Mouse (Mus musculus) stomach, embryonic 14.5 days (tissue): Measurements from ENCODE around the gene Diras1. TPM values are rescaled to one million over a fixed set of nuclear protein-coding genes. Genes with fewer than 3 reads are reported as not detected.

Experiments
- ATAC-seq: fragments of 200-750 bp; cut with Nextera tagmentation; 2 replicates; pipeline ENCODE4 v1.8.0; 2017; ENCODE audit warnings: low read depth, moderate TSS enrichment; ENCODE audit not compliant: insufficient number of reproducible peaks, insufficient read depth, low FRiP score
- H3K27ac ChIP-seq: fragments of 300-500 bp; sonication (generic); 2 replicates; pipeline ENCODE4 v1.5.1; 2014; ENCODE audit warnings: mild to moderate bottlenecking, low read length, moderate library complexity, mixed read lengths
- H3K27me3 ChIP-seq: fragments of 300-500 bp; sonication (generic); 2 replicates; pipeline ENCODE4 v1.6.1; 2014; ENCODE audit warnings: low read length, control low read depth, mixed read lengths; ENCODE audit not compliant: control insufficient read depth, insufficient read depth
- H3K36me3 ChIP-seq: fragments of 300-500 bp; sonication (generic); 2 replicates; pipeline ENCODE4 v1.6.1; 2014; ENCODE audit warnings: mild to moderate bottlenecking, control low read depth, low read length, moderate library complexity, mixed read lengths; ENCODE audit not compliant: control insufficient read depth, insufficient read depth
- H3K4me1 ChIP-seq: fragments of 300-500 bp; sonication (generic); 2 replicates; pipeline ENCODE4 v1.6.1; 2014; ENCODE audit warnings: low read length, control low read depth, mixed read lengths; ENCODE audit not compliant: control insufficient read depth, insufficient read depth
- H3K4me2 ChIP-seq: fragments of 300-500 bp; sonication (generic); replicated peaks from 2 replicates; pipeline ENCODE4 v1.6.1; 2014; ENCODE audit warnings: low read depth, low read length, control low read depth
- H3K4me3 ChIP-seq: fragments of 300-500 bp; sonication (generic); 2 replicates; pipeline ENCODE4 v1.5.1; 2014; ENCODE audit warnings: low read depth, low read length, control low read depth
- H3K9ac ChIP-seq: fragments of 300-500 bp; sonication (generic); replicated peaks from 2 replicates; pipeline ENCODE4 v1.6.1; 2014; ENCODE audit warnings: low read depth, mild to moderate bottlenecking, control low read depth, low read length, moderate library complexity, mixed read lengths
- H3K9me3 ChIP-seq: fragments of 300-500 bp; sonication (generic); 2 replicates; pipeline ENCODE4 v1.6.1; 2016; ENCODE audit warnings: low read depth, low read length, control low read depth; ENCODE audit not compliant: control insufficient read depth
- WGBS: fragments of 180-500 bp; shearing (Covaris S2); extraction: QIAGEN DNeasy Blood & Tissue Kit; methylation state at CpG from one replicate; pipeline ENCODE4 v1.1.7; 2014; 5-methylcytosine and 5-hydroxymethylcytosine counted together
- polyA plus RNA-seq: library from polyadenylated mRNA; unstranded; fragments of >200 nt; fragmentation: Nextera tagmentation; extraction: Ambion mirVana; gene quantifications from 2 replicates; pipeline ENCODE4 v1.2.1, GENCODE M21; 2014

Gene Diras1
- polyA plus RNA-seq, 1 experiment from 2014 or later = 0.41 TPM

DNA sequence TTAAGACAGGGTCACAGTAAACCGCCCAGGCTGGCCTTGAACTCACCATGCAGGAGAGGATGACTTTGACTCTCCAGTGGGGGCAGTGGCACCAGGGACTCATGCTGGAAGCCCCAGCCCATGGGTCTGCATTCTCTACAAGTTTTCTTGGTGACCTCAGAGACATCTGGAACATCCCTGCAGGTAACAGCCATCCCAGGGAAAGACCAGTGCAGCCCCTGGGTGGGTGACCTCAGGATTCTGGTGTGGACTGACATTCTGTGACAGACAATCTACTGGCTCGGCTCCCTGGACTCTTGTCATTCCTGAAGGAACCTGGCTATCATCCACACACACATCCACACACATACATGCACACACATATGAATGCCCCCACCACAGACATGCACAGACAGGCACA, 9.8 kb downstream of the Diras1 start:
- H3K4me3 ChIP-seq = no peak overlapping the region
- H3K27ac ChIP-seq = no peak overlapping the region
- WGBS = 76% methylated on average over 2 of the region's 2 CpGs
- no peak overlapping the region for H3K9ac ChIP-seq
- no peaks in the 10 kb centered on the region for H3K4me1 ChIP-seq
- no peaks in the 10 kb centered on the region for H3K9me3 ChIP-seq
- no peaks in the 10 kb centered on the region for H3K36me3 ChIP-seq
- no peak for ATAC-seq
- no peaks in the 10 kb centered on the region for H3K27me3 ChIP-seq
- no peak overlapping the region for H3K4me2 ChIP-seq

DNA sequence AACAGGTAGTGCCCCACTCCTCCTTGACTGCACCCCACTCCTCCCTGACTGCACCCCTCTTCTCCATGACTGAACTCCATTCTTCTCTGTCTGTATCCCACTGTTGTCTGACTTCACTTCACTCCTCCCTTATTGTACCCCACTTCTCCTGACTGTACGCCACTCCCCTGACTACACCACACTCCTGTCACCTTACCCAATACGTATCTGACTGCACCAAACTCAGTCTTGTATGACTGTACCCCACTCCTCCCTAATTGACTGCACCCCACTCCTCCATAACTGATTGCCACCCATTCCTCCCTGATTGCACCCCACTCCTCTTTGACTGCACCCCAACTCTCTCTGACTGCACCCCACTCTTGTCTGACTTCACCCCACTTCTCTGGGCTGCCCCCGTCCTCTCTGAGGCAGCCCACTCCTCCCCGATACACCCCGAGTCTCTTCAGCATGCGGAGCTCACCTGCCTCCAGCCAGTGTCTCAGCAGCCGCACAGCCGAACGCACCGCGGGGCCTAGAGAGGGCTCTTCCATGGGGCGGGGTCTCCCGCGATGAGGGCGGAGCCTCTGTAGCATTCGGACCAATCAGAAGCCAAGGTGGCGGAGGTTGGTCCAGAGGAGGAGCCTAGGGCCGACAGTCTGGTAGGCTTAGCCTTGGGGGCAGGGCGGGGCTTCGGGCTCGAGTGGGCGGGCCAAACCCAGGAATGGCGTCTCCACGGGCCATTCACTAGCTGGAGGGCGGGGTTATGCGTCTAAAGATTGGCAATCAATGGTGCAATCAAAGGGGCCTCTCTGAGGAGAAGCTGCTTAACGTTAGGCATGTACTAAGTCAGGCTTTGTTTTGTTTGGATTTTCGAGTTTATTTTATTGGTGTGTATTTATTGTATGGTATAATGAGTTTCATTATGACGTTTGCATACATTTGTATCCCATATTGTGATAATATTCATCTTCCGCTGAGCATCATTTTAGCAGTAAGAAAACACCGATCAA, 10.8 kb downstream of the Diras1 start, which contains the start of gene Gng7:
Gene Gng7 (minus strand): TSS at position 553 of the 992 bp plus-strand sequence.
- ATAC-seq = peak; percentile 98
- 10% methylated on average over 31 of the region's 31 CpGs for WGBS
- Histone ChIP-seq H3K27ac (no peak within 1 kb of the TSS), H3K9ac (no peak within 1 kb of the TSS; the same call in 1 of the 2 replicates), H3K9me3 (no peaks in the 10 kb centered on the region), H3K4me3 (peak within 1 kb of the TSS; percentile 24), H3K36me3 (no peaks in the 10 kb centered on the region), H3K27me3 (no peaks in the 10 kb centered on the region), H3K4me2 (peak within 1 kb of the TSS; percentile 45), H3K4me1 (no peaks in the 10 kb centered on the region)

DNA sequence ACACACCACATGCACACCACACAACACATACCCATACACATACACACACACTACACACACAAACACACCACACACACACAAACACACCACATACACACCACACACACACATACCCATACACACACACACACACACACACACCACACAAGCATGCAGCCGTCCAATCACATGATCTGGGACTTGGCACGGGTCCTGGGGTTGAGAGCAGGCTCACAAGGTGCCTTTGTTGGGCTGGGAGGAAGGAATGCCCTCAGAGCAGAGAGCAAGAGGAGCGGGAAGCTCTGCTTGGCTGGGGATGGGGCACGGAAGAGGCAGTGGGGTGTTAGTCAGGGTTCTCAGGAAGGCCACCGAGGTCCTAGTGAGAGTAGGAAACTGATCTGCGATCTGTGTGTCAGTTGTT, 14.6 kb downstream of the Diras1 start:
- 67% methylated on average over 6 of the region's 6 CpGs for WGBS
- H3K9ac ChIP-seq = no peak overlapping the region
- no peaks in the 10 kb centered on the region for H3K4me1 ChIP-seq
- no peaks in the 10 kb centered on the region for H3K9me3 ChIP-seq
- no peaks in the 10 kb centered on the region for H3K36me3 ChIP-seq
- H3K4me2 ChIP-seq = no peak overlapping the region
- H3K27ac ChIP-seq = no peak overlapping the region
- no peaks in the 10 kb centered on the region for H3K27me3 ChIP-seq
- no peak overlapping the region for H3K4me3 ChIP-seq
- ATAC-seq = no peak

DNA sequence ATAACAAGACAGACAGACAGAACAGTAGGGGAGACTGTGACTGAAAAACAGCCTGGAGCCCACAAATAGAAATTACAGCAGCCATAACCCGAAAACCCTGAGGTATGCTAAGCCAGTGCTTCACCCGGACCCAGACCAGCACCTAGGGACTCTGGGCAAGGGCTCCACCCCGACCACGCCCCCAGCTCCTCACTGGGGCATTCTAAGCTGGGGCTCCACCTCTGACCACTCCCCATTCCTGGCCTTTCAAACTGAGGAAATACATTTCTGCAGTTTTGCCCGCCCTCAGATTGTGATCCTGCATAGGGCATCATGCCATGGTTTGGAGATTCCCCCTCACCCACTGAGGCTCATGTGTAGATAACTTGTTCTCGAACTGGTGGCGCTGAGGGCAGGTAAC, 18.2 kb downstream of the Diras1 start:
- H3K4me2 ChIP-seq = no peak overlapping the region
- no peak overlapping the region for H3K9ac ChIP-seq
- H3K36me3 ChIP-seq = no peaks in the 10 kb centered on the region
- no peaks in the 10 kb centered on the region for H3K27me3 ChIP-seq
- no peak overlapping the region for H3K27ac ChIP-seq
- no peak for ATAC-seq
- H3K9me3 ChIP-seq = no peaks in the 10 kb centered on the region
- WGBS = 31% methylated on average over 7 of the region's 7 CpGs
- no peaks in the 10 kb centered on the region for H3K4me1 ChIP-seq
- no peak overlapping the region for H3K4me3 ChIP-seq

DNA sequence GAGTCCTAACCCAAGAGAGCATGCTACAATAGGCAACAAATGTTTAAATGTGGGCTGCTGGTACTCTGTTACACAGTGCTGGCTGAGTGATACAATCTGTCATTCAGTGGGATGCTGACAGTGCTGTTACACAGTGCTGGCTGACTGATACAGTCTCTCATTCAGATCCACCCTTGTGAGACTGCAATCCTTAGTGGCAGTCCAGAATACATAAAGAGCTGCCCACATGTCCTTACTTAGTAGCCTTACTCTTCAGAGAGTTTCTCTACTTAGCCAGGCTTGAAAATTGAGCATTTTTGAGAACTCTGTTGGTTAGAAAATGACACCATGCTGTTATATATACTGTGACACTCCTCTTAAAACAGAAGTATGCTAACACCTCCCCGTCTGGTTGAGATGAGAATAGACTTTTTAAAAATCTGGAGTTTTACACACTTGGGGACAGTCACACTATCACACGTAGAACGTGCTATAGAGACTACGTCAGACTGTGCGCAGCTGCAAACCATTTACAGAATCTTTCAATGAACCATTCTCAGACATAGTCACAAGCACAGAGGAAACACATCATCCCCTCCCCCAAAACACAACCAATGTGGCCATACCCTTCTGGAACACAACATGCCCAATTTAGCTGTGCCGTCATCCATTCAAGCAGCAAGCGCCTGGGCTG, 19.3 kb downstream of the Diras1 start:
- H3K27ac ChIP-seq = no peak overlapping the region
- no peak overlapping the region for H3K9ac ChIP-seq
- H3K27me3 ChIP-seq = no peaks in the 10 kb centered on the region
- H3K4me2 ChIP-seq = no peak overlapping the region
- H3K4me3 ChIP-seq = no peak overlapping the region
- 93% methylated on average over 7 of the region's 7 CpGs for WGBS
- no peaks in the 10 kb centered on the region for H3K36me3 ChIP-seq
- ATAC-seq = no peak
- H3K9me3 ChIP-seq = no peaks in the 10 kb centered on the region
- H3K4me1 ChIP-seq = no peaks in the 10 kb centered on the region

DNA sequence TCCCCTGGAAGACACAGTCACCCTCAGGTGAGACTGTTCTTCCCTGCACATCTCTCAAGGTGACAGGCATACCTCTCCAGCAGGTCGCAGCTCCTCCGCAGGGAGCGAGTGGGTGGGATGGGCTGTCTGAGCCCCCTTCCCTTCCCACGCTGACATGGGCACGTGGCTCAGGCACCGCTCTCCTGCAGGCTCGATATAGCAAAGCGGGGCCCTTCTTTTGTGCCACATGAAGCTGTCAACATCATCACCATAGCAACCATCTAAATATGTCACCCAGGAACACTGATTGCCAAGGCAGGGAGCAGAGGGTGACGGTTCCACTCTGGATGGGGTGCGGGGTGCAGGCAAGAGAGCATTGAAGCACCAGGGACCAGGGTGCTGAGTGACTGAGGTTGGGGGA, 24.3 kb downstream of the Diras1 start:
- no peak for ATAC-seq
- H3K27me3 ChIP-seq = no peaks in the 10 kb centered on the region
- no peak overlapping the region for H3K4me2 ChIP-seq
- H3K9me3 ChIP-seq = no peaks in the 10 kb centered on the region
- no peak overlapping the region for H3K27ac ChIP-seq
- H3K9ac ChIP-seq = no peak overlapping the region
- H3K4me1 ChIP-seq = 0 out of 2 replicates have a peak, but pooled peaks cover 4% of the 10 kb centered on the region
- WGBS = 54% methylated on average over 10 of the region's 10 CpGs
- H3K36me3 ChIP-seq = no peaks in the 10 kb centered on the region
- no peak overlapping the region for H3K4me3 ChIP-seq

DNA sequence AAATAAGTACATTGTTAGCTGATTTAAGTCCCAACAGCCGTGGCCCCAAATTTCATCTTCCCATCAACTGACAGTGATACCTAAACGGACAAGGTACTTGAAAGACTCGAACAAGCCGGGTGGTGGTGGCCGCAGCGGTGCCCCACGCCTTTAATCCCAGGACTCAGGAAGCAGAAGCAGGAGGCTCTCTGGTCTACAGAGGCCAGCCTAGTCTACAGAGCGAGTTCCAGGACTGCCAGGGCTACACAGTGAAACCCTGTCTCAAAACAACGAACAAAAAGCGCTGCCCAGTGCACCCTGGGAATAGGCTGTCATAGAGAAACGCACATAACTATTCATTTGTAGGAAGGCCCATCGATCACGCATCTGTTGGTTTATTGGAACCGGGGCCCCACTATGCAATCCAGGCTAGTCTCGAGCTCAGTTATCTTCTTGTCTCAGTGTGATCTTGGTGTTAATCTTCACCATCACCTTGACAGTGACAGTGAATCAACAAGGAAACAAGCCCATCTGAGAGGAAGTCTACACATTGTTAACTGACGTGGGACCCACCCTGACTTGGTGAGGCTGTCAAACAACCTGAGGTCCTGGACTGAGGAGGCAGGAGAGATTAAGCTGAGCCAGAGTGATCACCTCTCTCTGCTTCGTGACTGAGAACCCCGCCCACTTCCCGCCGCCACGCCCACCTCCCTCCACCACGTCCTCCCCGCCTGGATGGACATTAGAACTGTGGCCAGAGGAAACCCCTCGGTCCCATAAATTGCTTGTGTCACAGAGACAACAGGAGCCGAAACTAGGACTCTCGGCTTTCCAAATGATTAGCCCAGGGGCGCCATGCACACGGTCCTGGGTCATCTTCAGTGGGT, 25.0 kb downstream of the Diras1 start:
- H3K9ac ChIP-seq = no peak overlapping the region
- no peaks in the 10 kb centered on the region for H3K9me3 ChIP-seq
- H3K27ac ChIP-seq = no peak overlapping the region
- WGBS = 42% methylated on average over 28 of the region's 28 CpGs
- no peaks in the 10 kb centered on the region for H3K27me3 ChIP-seq
- H3K4me2 ChIP-seq = no peak overlapping the region
- ATAC-seq = no peak
- H3K36me3 ChIP-seq = no peaks in the 10 kb centered on the region
- H3K4me1 ChIP-seq = 0 out of 2 replicates have a peak, but pooled peaks cover 4% of the 10 kb centered on the region
- no peak overlapping the region for H3K4me3 ChIP-seq
